Mouse (Mus musculus) spleen, adult 2 months (tissue): ENCODE measurements around the gene Shisal1. TPM values are rescaled to one million over a fixed set of nuclear protein-coding genes. Genes with fewer than 3 reads are reported as not detected.

Source experiments
- DNase-seq, 2 experiments: peaks; one replicate each; pipeline versions ENCODE4 v3.0.0 to v3.0.0-alpha.2; 2012 to 2021; ENCODE audit warnings: low spot score in 2 of 2, low read depth in 1 of 2
- H3K27ac ChIP-seq: fragments of 200-500 bp; 2 replicates; pipeline ENCODE4 v1.5.1; 2012; ENCODE audit warnings: low read length, inconsistent platforms; ENCODE audit not compliant: insufficient read depth
- H3K27me3 ChIP-seq: fragments of 200-500 bp; 2 replicates; pipeline ENCODE4 v1.6.1; 2012; ENCODE audit warnings: mild to moderate bottlenecking, moderate library complexity, low read length, inconsistent platforms; ENCODE audit not compliant: control insufficient read depth, insufficient read depth
- H3K36me3 ChIP-seq: fragments of 200-500 bp; 2 replicates; pipeline ENCODE4 v1.6.1; 2012; ENCODE audit warnings: mild to moderate bottlenecking, low read length, inconsistent platforms; ENCODE audit not compliant: control insufficient read depth, insufficient read depth
- H3K4me1 ChIP-seq: fragments of 200-500 bp; 2 replicates; pipeline ENCODE4 v1.6.1; 2011; ENCODE audit warnings: inconsistent platforms; ENCODE audit not compliant: control insufficient read depth, insufficient read depth, insufficient read length
- H3K4me3 ChIP-seq: fragments of 200-500 bp; 2 replicates; pipeline ENCODE4 v1.5.1; 2011; ENCODE audit warnings: mild to moderate bottlenecking, inconsistent platforms; ENCODE audit not compliant: insufficient read depth, insufficient read length; ENCODE audit errors: extremely low read depth
- CTCF ChIP-seq: fragments of 200-500 bp; IDR thresholded peaks from 2 replicates; pipeline ENCODE4 v1.5.1; 2011; ENCODE audit warnings: mild to moderate bottlenecking, inconsistent platforms; ENCODE audit not compliant: insufficient read depth, insufficient read length, insufficient replicate concordance; ENCODE audit errors: extremely low read depth
- POLR2A ChIP-seq: fragments of 200-500 bp; IDR thresholded peaks from 2 replicates; pipeline ENCODE4 v1.6.1; 2011; ENCODE audit warnings: low read depth, low read length, inconsistent platforms
- WGBS: fragments of 180-500 bp; shearing (Covaris S2); methylation state at CpG from one replicate; pipeline ENCODE4 v1.1.7; 2018; 5-methylcytosine and 5-hydroxymethylcytosine counted together
- polyA plus RNA-seq: library from polyadenylated mRNA; depleted of rRNA; stranded (reverse); fragments of >200 nt; gene quantifications from 2 replicates; pipeline ENCODE4 v1.2.3, GENCODE M21; 2012

Shisal1 gene
- polyA plus RNA-seq, 1 experiment = 0.42 TPM

DNA sequence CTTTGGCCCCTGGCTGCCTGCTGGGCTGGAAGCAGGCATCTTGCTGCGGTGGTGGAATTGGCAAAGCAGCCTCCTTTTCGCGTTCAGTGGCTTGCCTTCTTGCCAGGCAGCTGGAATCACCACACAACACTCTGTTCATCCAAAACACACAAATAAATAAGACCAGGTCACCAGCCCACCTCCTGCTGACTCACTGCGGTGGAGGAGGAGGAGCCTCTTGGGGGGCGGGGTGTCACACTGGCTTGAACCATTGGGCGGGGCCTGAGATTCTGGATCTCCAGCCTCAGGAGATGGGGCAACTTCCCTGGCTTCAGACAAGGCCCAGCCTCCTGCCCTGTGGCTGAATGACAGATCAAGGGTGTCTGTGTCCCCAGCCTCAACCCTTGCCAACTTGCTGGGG, 34.5 kb downstream of the Shisal1 start:
- Histone ChIP-seq H3K4me1 (no peaks in the 10 kb centered on the region), H3K4me3 (no peak overlapping the region), H3K27ac (no peak overlapping the region), H3K36me3 (no peaks in the 10 kb centered on the region), H3K27me3 (no peaks in the 10 kb centered on the region)
- no peak for DNase-seq
- TF ChIP-seq CTCF = no peak
- no peak for TF ChIP-seq POLR2A
- 20% methylated on average over 6 of the region's 6 CpGs for WGBS

DNA sequence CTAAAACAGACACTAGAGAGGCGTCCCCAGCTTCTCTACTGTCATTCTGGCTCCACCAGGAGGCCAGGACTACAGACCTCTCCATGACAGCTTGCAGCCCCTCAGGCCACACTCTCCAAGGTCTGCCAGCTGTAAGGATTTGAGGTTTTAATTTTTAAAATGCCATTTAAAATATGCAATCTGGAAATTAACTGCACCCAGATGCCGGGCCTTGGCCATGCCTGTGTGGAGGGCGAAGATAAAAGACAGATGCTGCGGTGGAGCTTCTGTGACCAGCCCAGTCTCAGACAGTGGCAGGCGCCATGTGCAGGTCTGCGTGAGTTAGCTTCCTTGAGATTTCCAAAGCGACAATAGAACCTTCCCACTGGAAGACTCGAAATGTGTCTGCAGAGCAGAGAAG, 36.8 kb downstream of the Shisal1 start:
- Histone ChIP-seq H3K27me3 (no peaks in the 10 kb centered on the region), H3K4me1 (no peaks in the 10 kb centered on the region), H3K36me3 (no peaks in the 10 kb centered on the region), H3K4me3 (no peak overlapping the region), H3K27ac (no peak overlapping the region)
- no peak for DNase-seq
- TF ChIP-seq CTCF (no peak), POLR2A (no peak)
- 91% methylated on average over 8 of the region's 8 CpGs for WGBS

DNA sequence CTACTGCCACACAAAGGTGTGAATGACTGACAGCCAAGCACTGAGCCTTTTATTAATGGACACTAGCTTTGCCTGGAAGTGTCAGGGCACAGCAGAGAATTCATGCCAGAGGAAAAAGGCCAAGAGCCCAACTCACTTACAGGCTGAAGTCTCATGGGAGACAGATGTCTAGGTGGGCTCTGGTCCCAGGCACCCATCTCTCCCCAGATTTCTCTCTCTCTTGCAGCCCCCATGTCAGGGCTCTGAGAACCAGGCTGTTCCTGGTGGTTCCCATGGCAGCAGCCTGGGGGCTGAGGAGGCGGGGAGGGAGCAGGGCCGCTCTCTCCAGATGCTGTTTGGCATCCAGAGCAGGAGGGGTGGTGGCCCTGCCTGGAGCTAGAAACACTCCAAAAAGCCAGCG, 38.3 kb downstream of the Shisal1 start:
- no peak for TF ChIP-seq POLR2A
- TF ChIP-seq CTCF = no peak
- no peaks in the 10 kb centered on the region for H3K36me3 ChIP-seq
- 87% methylated on average over 3 of the region's 3 CpGs for WGBS

DNA sequence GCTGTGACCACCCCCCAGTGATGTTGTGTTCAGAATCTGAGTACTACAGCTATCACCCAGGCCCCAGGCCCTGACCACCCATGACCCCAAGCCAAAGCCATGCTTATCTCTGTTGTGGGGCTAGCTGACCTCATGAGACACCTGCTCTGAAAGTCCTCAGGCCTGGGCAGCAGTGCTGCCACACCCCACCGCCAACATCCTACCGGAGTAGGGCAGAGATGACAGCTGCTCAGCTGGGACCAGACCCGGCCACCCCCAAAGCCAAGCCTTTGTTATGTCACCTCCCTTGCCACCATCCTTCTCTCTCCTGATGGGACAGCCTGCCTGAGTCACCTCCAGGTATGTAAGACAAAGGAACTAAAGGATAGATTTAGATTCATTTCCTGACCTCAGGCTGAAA, 41.1 kb downstream of the Shisal1 start:
- Histone ChIP-seq H3K4me3 (no peak overlapping the region), H3K4me1 (no peaks in the 10 kb centered on the region), H3K27me3 (no peaks in the 10 kb centered on the region), H3K36me3 (no peaks in the 10 kb centered on the region), H3K27ac (no peak overlapping the region)
- no peak for TF ChIP-seq POLR2A
- TF ChIP-seq CTCF = no peak
- DNase-seq = no peak
- WGBS = 92% methylated on average over 3 of the region's 3 CpGs

More for the DNA sequence above, 38.3 kb downstream of the Shisal1 start:
- Histone ChIP-seq H3K4me3 (no peak overlapping the region), H3K4me1 (no peaks in the 10 kb centered on the region), H3K27ac (no peak overlapping the region), H3K27me3 (no peaks in the 10 kb centered on the region)
- no peak for DNase-seq

DNA sequence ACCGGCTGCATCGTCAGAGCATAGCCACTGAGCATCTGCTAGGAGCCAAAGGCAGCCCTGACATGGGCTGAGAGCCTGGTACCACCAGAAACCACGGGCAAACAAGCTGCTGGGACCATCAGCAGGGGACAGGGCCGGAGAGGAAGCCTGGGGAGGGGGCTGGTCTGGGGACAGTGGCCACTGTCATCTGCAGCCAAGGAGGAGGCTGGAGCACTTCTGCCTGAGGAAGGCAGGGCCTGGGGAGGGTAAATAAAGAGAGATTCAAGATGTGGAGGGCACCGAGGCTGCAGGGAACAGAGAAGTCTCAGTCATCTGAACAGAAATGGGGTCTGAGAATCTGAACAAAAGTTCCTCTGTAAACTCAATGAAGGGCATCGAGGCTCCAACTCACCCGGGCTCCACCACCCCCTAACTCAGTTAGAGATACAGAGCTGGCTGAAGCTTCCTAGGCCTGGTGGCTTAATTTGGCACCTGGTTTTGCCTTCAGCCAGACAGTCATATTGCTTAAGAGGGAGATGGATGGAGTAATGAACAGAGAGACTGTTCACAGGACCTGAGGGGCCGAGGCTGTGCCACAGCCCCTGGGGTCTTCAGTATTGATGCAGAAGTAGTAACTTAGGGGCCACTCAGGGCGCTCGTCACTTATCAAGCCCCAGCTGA, 43.3 kb downstream of the Shisal1 start:
- H3K27me3 ChIP-seq = no peaks in the 10 kb centered on the region
- no peak for DNase-seq
- no peak overlapping the region for H3K4me3 ChIP-seq
- H3K27ac ChIP-seq = no peak overlapping the region
- H3K4me1 ChIP-seq = no peaks in the 10 kb centered on the region
- TF ChIP-seq CTCF (no peak), POLR2A (no peak)
- no peaks in the 10 kb centered on the region for H3K36me3 ChIP-seq
- WGBS = 66% methylated on average over 10 of the region's 10 CpGs

DNA sequence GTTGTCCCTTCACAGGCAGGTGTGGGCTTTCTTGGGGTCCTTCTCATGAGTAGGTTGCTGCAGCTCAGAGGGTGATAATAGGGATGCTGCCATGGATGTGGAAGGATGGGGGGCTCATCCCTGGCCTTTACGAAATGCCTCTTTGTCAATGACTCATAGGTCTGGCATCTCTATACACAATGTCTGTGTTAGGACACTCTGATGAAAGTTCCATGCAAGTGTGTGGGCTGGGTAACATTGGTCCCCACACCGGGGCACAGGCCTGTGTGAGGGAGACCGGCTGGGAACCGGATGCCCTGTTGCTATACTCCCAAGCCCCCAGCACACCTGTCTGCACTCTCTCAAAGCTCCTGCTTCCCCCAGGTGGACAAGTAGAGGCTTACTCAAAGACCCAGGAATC, 48.3 kb downstream of the Shisal1 start:
- no peak for DNase-seq
- Histone ChIP-seq H3K4me1 (no peaks in the 10 kb centered on the region), H3K4me3 (no peak overlapping the region), H3K27me3 (no peaks in the 10 kb centered on the region), H3K27ac (no peak overlapping the region), H3K36me3 (no peaks in the 10 kb centered on the region)
- no peak for TF ChIP-seq CTCF
- no peak for TF ChIP-seq POLR2A
- 87% methylated on average over 4 of the region's 4 CpGs for WGBS

DNA sequence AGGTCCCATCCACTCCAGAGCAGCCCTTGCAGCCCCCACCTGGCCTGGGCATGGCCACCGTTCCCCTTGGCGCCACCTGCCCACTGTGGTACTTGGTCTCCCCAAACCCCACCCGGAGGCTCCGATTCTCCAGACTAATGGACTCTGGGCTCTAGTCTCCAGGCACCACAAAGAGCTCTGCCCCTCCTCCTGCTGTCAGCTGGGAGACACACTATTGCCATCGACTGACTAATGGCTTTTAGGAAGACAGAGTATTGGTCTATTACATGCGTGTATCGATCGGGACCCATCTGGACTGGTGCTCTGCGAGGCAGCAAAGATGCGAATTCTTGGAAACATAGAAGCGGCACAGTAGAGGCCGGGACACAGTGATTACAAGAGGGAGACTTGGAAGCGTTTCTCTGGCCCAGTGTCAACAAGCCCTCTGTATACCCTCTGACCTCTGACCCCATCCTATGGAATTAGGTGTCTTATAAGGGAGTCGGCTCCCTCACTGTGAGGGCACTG, 49.2 kb downstream of the Shisal1 start:
- TF ChIP-seq CTCF (no peak), POLR2A (no peak)
- Histone ChIP-seq H3K4me3 (no peak overlapping the region), H3K27me3 (no peaks in the 10 kb centered on the region), H3K27ac (no peak overlapping the region), H3K4me1 (no peaks in the 10 kb centered on the region), H3K36me3 (no peaks in the 10 kb centered on the region)
- WGBS = 93% methylated on average over 14 of the region's 14 CpGs
- no peak for DNase-seq
